ENCODE assay signal across 21 mouse cellular contexts in the genomic region with DNA sequence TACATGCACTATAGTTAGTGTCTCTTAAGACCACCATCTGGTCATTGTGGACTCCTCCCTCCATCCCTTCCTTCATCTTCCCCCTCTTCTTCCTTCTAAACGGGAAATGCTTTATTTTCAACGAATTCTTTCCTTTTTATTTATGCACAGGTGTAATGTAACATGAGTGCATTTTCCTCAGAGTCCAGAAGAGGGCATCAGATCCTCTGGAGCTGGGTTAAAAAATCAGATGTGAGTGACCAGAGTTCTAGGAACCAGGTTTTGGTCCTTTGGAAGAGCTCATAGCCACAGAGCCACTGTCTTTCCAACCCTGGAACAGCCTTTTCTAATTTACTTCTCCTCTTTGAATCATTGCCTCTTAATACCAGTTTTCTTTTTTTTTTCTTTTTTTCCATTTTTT. TPM values are rescaled to one million over a fixed set of nuclear protein-coding genes. Genes with fewer than 3 reads are reported as not detected.
DNase-seq lines count a peak whose midpoint lies in the region; ATAC-seq and TF ChIP-seq lines count a peak whose summit lies in the region.
"Had no signal": no experiment of that assay in that cellular context is flagged by ENCODE, and none has a peak within 500 bp of the region (broad histone marks: within the 10 kb centered on the region; RNA-seq: fewer than 3 reads in every experiment).

No protein-coding gene starts in this region.

- intact Hi-C loops in left cerebral cortex, adult 2 months (cut with DNase I): no loop called here

- no peaks in the 10 kb centered on the region for H3K9me3 ChIP-seq in MEL (replicated peaks; ENCODE audit: insufficient read depth, low read length)
- H3K9me3 ChIP-seq in intestine, postnatal 0 days (ENCODE audit: control insufficient read depth): no peaks in the 10 kb centered on the region
- H3K9me3 ChIP-seq: embryonic facial prominence, embryonic 10.5 days; limb, embryonic 13.5 days; megakaryocyte, embryonic 14.5 days; stomach, embryonic 15.5 days had no signal

- no peak overlapping the region for H3K4me2 ChIP-seq in intestine, postnatal 0 days (replicated peaks; ENCODE audit: low read depth)
- H3K4me2 ChIP-seq: limb, embryonic 13.5 days; stomach, embryonic 15.5 days had no signal

- WGBS in intestine, postnatal 0 days: 81% methylated on average over 2 of the region's 2 CpGs

- no peak overlapping the region for H3K4me3 ChIP-seq in left cerebral cortex, adult 2 months
- no peak overlapping the region for H3K4me3 ChIP-seq in MEL (ENCODE audit: control insufficient read depth in 1 of 2, insufficient read depth in 1 of 2, low read depth in 2 of 2, low read length in 2 of 2)
- H3K4me3 ChIP-seq in intestine, postnatal 0 days (ENCODE audit: low read depth, low read length): no peak overlapping the region
- H3K4me3 ChIP-seq: embryonic facial prominence, embryonic 10.5 days; heart, embryonic 10.5 days; limb, embryonic 13.5 days; megakaryocyte, embryonic 14.5 days; stomach, embryonic 15.5 days had no signal

- H3K27ac ChIP-seq in left cerebral cortex, adult 2 months: no peak overlapping the region
- H3K27ac ChIP-seq in MEL (ENCODE audit: control insufficient read depth, low read depth, low read length): no peak overlapping the region
- no peak overlapping the region for H3K27ac ChIP-seq in intestine, postnatal 0 days (ENCODE audit: low read depth, low read length)
- H3K27ac ChIP-seq: embryonic facial prominence, embryonic 10.5 days; heart, embryonic 10.5 days; limb, embryonic 13.5 days; liver, embryonic 14.5 days; stomach, embryonic 15.5 days had no signal

- H3K36me3 ChIP-seq in MEL (ENCODE audit: control insufficient read depth in 1 of 2, insufficient read depth in 2 of 2, low read length in 2 of 2): no peaks in the 10 kb centered on the region
- no peaks in the 10 kb centered on the region for H3K36me3 ChIP-seq in intestine, postnatal 0 days (ENCODE audit: control insufficient read depth, insufficient read depth)
- H3K36me3 ChIP-seq: embryonic facial prominence, embryonic 10.5 days; heart, embryonic 10.5 days; limb, embryonic 13.5 days; stomach, embryonic 15.5 days had no signal

- no peaks in the 10 kb centered on the region for H3K4me1 ChIP-seq in MEL (ENCODE audit: control insufficient read depth in 1 of 2, insufficient read depth in 2 of 2, low read length in 2 of 2)
- H3K4me1 ChIP-seq in intestine, postnatal 0 days (replicated peaks; ENCODE audit: control insufficient read depth, insufficient read depth, low read length): no peaks in the 10 kb centered on the region
- H3K4me1 ChIP-seq: embryonic facial prominence, embryonic 10.5 days; heart, embryonic 10.5 days; limb, embryonic 13.5 days; stomach, embryonic 15.5 days had no signal

- H3K79me2 ChIP-seq in MEL (ENCODE audit: control insufficient read depth, insufficient read depth, low read length, poor library complexity): no peaks in the 10 kb centered on the region

- no peak for TF ChIP-seq EP300 in MEL (IDR thresholded peaks at IDR 0.05; ENCODE audit: low read depth in 1 of 2, low read length in 2 of 2)

- no peaks in the 10 kb centered on the region for H3K27me3 ChIP-seq in MEL (ENCODE audit: control insufficient read depth in 1 of 2, insufficient read depth in 2 of 2, low read length in 2 of 2)
- no peaks in the 10 kb centered on the region for H3K27me3 ChIP-seq in intestine, postnatal 0 days (replicated peaks; ENCODE audit: control insufficient read depth, insufficient read depth, low read length)
- H3K27me3 ChIP-seq: stomach, embryonic 15.5 days had no signal

- no peak; the same call in 1 of the 2 replicates for TF ChIP-seq RAD21 in MEL (IDR thresholded peaks at IDR 0.05; ENCODE audit: low read depth, low read length)

- DNase-seq in left cerebral cortex, adult 2 months (ENCODE audit: extremely low spot score in 1 of 2, low spot score in 2 of 2): no peak
- DNase-seq in left cerebral cortex, adult 8-10 months (ENCODE audit: low spot score in 2 of 2): no peak
- peak; percentile 57 for DNase-seq in A20 (ENCODE audit: low read depth, low spot score)
- DNase-seq in MEL (ENCODE audit: low read depth, low spot score): no peak
- peak; percentile 47 for DNase-seq in naive thymus-derived CD4-positive, alpha-beta T cell, adult 2 months (ENCODE audit: low read depth)
- DNase-seq in right cerebral cortex, postnatal 4 days: no peak
- DNase-seq: cerebellum, adult 2 months; gastrocnemius, postnatal 36 days; kidney, adult 9 months; kidney, postnatal 36 days; lung, postnatal 10 days; midbrain, embryonic 14.5 days; right cerebral cortex, postnatal 14 days had no signal

- TF ChIP-seq CTCF in left cerebral cortex, adult 2 months (IDR thresholded peaks at IDR 0.05): peak; percentile 35
- TF ChIP-seq CTCF in MEL (IDR thresholded peaks at IDR 0.05 in 2 of 3, conservative IDR thresholded peaks at IDR 0.05 in 1 of 3; ENCODE audit: control insufficient read depth in 1 of 3, insufficient read depth in 1 of 3, low read depth in 2 of 3, low read length in 3 of 3, poor library complexity in 1 of 3, severe bottlenecking in 1 of 3): no peak; a peak in 1 of 6 replicates
- no peak for TF ChIP-seq CTCF in intestine, postnatal 0 days (IDR thresholded peaks at IDR 0.05; ENCODE audit: low read depth)

- TF ChIP-seq POLR2A in MEL (IDR thresholded peaks at IDR 0.05; ENCODE audit: control insufficient read depth in 1 of 2, insufficient read depth in 1 of 2, low read depth in 1 of 2, low read length in 2 of 2, poor library complexity in 1 of 2): no peak

- no peak overlapping the region for H3K9ac ChIP-seq in MEL (ENCODE audit: control insufficient read depth, low read depth, low read length, poor library complexity, severe bottlenecking)
- H3K9ac ChIP-seq in intestine, postnatal 0 days (ENCODE audit: low read depth, low read length): no peak overlapping the region
- H3K9ac ChIP-seq: limb, embryonic 13.5 days; liver, embryonic 14.5 days; stomach, embryonic 15.5 days had no signal

- no peak for ATAC-seq in intestine, postnatal 0 days
- ATAC-seq: Patski had no signal

TF ChIP-seq in MEL, 35 proteins besides CTCF, POLR2A, EP300 and RAD21:
- no peak for TF ChIP-seq ETS1 (IDR thresholded peaks at IDR 0.05; ENCODE audit: low read depth, low read length)
- TF ChIP-seq SMC3 (IDR thresholded peaks at IDR 0.05; ENCODE audit: low read depth, low read length): 0 out of 2 replicates have a peak, but pooled peaks have one; percentile 5
TF ChIP-seq in MEL: peak in this region for 1.

RNA-seq across cellular contexts. Expression of a gene that starts 6.0 kb away (rescaled TPM):
- 100 to 1,000 TPM; 964 to 986 TPM for total RNA-seq in left cerebral cortex, adult 2 months (2021)
- total RNA-seq in left cerebral cortex, adult 8-10 months (2022): 1,000 to 10,000 TPM in 2 of 4 experiments, 100 to 1,000 TPM in 2; 870 to 1,138 (median 953) TPM
- not detected in 2 replicates for total RNA-seq in MEL (2012; rRNA removed)
- not detected for polyA plus RNA-seq in MEL (2012; ENCODE audit: insufficient read depth in 1 of 2, insufficient read length in 2 of 2, low read depth in 1 of 2, low replicate concordance in 2 of 2, missing spikeins in 1 of 2)
- polyA plus RNA-seq in intestine, postnatal 0 days (2015; fragmentation: Nextera tagmentation; extraction: Ambion mirVana): 4.7 and 5.1 TPM in 2 replicates
- polyA plus RNA-seq: Patski had no signal

Comparison
In these comparisons a context has a peak if more than half of its experiments do, and no peak if none do; other contexts are left out.
1. DNase-seq: peak in A20 (single experiment) and naive thymus-derived CD4-positive, alpha-beta T cell, adult 2 months (single experiment); none in left cerebral cortex, adult 2 months (0 of 2), left cerebral cortex, adult 8-10 months (0 of 2), MEL (single experiment) and right cerebral cortex, postnatal 4 days (single experiment).
2. RNA of a gene that starts 6.0 kb away (total RNA-seq): 870 to 1,138 TPM in left cerebral cortex, adult 8-10 months and 964 to 986 TPM in left cerebral cortex, adult 2 months; not detected in MEL; every median in the first group is over 100 times any median in the second.